Mouse (Mus musculus) heart, postnatal 14 days (tissue): ENCODE data around the gene Notch2. TPM values are rescaled to one million over a fixed set of nuclear protein-coding genes. Genes with fewer than 3 reads are reported as not detected.
A peak's percentile ranks its signal among the peaks of the same experiment; 100 is the strongest.
"Not testable (repeated sequence)": the region's sequence is repeated elsewhere in the genome, so short reads cannot be mapped to it uniquely, and the experiment has no call there.

Experiments used
- DNase-seq, 2 experiments: peaks; one replicate each; pipeline ENCODE4 v3.0.0; 2021 to 2022
- intact Hi-C: fragments of 180-260 bp; cut with DNase I; formaldehyde crosslinking; loops from one replicate; pipeline ENCODE4 v1.15.1; 2025
- total RNA-seq, 2 experiments: library from RNA; stranded (reverse); gene quantifications; 2 replicates each; pipeline ENCODE4 v1.2.3; 2021

Notch2 gene
- total RNA-seq, 2 experiments from 2014 or later: 23.4 to 23.6 TPM

GRCm38 (mm10) chr3:98046305-98046704, 33.0 kb downstream of the Notch2 start:
- intact Hi-C loops: no loop called here
- DNase-seq: peak in 1 of 2 experiments; percentile 33

- intact Hi-C loops: no loop called here
- no peak for DNase-seq
These were observed 36.3 kb downstream of the Notch2 start for GRCm38 (mm10) chr3:98049671-98050070.

GRCm38 (mm10) chr3:98050086-98050485, 36.8 kb downstream of the Notch2 start:
- intact Hi-C loops, DNase-seq: not testable (repeated sequence)

- intact Hi-C loops: no loop called here
- DNase-seq: no peak
These were observed 37.4 kb downstream of the Notch2 start for GRCm38 (mm10) chr3:98050492-98051406.

- no peak for DNase-seq
These were observed 38.2 kb downstream of the Notch2 start for GRCm38 (mm10) chr3:98051407-98051968.

GRCm38 (mm10) chr3:98052507-98053430, 39.4 kb downstream of the Notch2 start:
- intact Hi-C loops: no loop called here
- DNase-seq: peak in 1 of 2 experiments; percentile 25

More at GRCm38 (mm10) chr3:98051407-98051968, 38.2 kb downstream of the Notch2 start:
- intact Hi-C loops: no loop called here

GRCm38 (mm10) chr3:98053817-98054216, 40.5 kb downstream of the Notch2 start:
- DNase-seq: no peak
- intact Hi-C loops: no loop called here

GRCm38 (mm10) chr3:98054334-98055007, 41.1 kb downstream of the Notch2 start:
- intact Hi-C loops: no loop called here
- DNase-seq: no peak

- intact Hi-C loops: no loop called here
- DNase-seq: no peak
These were observed 41.6 kb downstream of the Notch2 start for GRCm38 (mm10) chr3:98055008-98055345.

- DNase-seq: no peak
- intact Hi-C loops: no loop called here
These were observed 42.7 kb downstream of the Notch2 start for GRCm38 (mm10) chr3:98055808-98056728.

GRCm38 (mm10) chr3:98056956-98057365, 43.6 kb downstream of the Notch2 start:
- intact Hi-C loops: no loop called here
- peak; percentile 35 to 42 for DNase-seq

- intact Hi-C loops: no loop called here
- no peak for DNase-seq
These were observed 45.7 kb downstream of the Notch2 start for GRCm38 (mm10) chr3:98059076-98059475.

- intact Hi-C loops: no loop called here
- DNase-seq: no peak
These were observed 47.8 kb downstream of the Notch2 start for GRCm38 (mm10) chr3:98060981-98061660.

- intact Hi-C loops: no loop called here
- no peak for DNase-seq
These were observed 48.5 kb downstream of the Notch2 start for GRCm38 (mm10) chr3:98061661-98062330.

- DNase-seq: no peak
- intact Hi-C loops: no loop called here
These were observed 49.4 kb downstream of the Notch2 start for GRCm38 (mm10) chr3:98062591-98063185.

- intact Hi-C loops: no loop called here
These were observed 50.0 kb downstream of the Notch2 start for GRCm38 (mm10) chr3:98063186-98063771.

GRCm38 (mm10) chr3:98063833-98064232, 50.5 kb downstream of the Notch2 start:
- intact Hi-C loops: no loop called here
- DNase-seq: no peak

More at GRCm38 (mm10) chr3:98063186-98063771, 50.0 kb downstream of the Notch2 start:
- peak; percentile 52 to 73 for DNase-seq
